Mouse (Mus musculus) bone marrow, adult 2 months (tissue): Measurements from ENCODE around the gene 5730522E02Rik.

Source experiments
- CTCF ChIP-seq: fragments of 200-500 bp; IDR thresholded peaks from 2 replicates; pipeline ENCODE4 v1.5.1; 2011; ENCODE audit warnings: low read length, control low read depth; ENCODE audit not compliant: control insufficient read depth, insufficient read depth
- POLR2A ChIP-seq: fragments of 200-500 bp; IDR thresholded peaks from 2 replicates; pipeline ENCODE4 v1.6.1; 2011; ENCODE audit warnings: low read depth, mild to moderate bottlenecking, control low read depth, low read length, borderline replicate concordance; ENCODE audit not compliant: control insufficient read depth

GRCm38 (mm10) chr11:26195468-26195867 is 15.1 kb downstream of the 5730522E02Rik start:
- TF ChIP-seq POLR2A (no peak), CTCF (no peak)
